Mouse (Mus musculus) thymus, adult 2 months (tissue): ENCODE data around the gene Il2rb. TPM values are rescaled to one million over a fixed set of nuclear protein-coding genes. Genes with fewer than 3 reads are reported as not detected.

Source experiments
- DNase-seq: peaks from one replicate; pipeline ENCODE4 v3.0.0; 2021
- H3K27ac ChIP-seq: fragments of 200-500 bp; 2 replicates; pipeline ENCODE4 v1.5.1; 2012; ENCODE audit warnings: low read length, control low read depth; ENCODE audit not compliant: control insufficient read depth, insufficient read depth
- H3K27me3 ChIP-seq: fragments of 200-500 bp; 2 replicates; pipeline ENCODE4 v1.6.1; 2012; ENCODE audit warnings: mild to moderate bottlenecking, low read length, moderate library complexity, mixed read lengths; ENCODE audit not compliant: control insufficient read depth, insufficient read depth
- H3K36me3 ChIP-seq: fragments of 200-500 bp; 2 replicates; pipeline ENCODE4 v1.6.1; 2012; ENCODE audit warnings: mild to moderate bottlenecking, low read length, moderate library complexity; ENCODE audit not compliant: control insufficient read depth, insufficient read depth
- H3K4me1 ChIP-seq: fragments of 200-500 bp; replicated peaks from 2 replicates; pipeline ENCODE4 v1.6.1; 2012; ENCODE audit warnings: low read length; ENCODE audit not compliant: control insufficient read depth, insufficient read depth
- H3K4me3 ChIP-seq: fragments of 200-500 bp; 2 replicates; pipeline ENCODE4 v1.5.1; 2012; ENCODE audit warnings: mild to moderate bottlenecking, low read length, control low read depth, moderate library complexity; ENCODE audit not compliant: control insufficient read depth, insufficient read depth
- CTCF ChIP-seq: fragments of 200-500 bp; IDR thresholded peaks from 2 replicates; pipeline ENCODE4 v1.5.1; 2012; ENCODE audit warnings: mild to moderate bottlenecking, control low read depth, low read length, moderate library complexity, borderline replicate concordance; ENCODE audit not compliant: control insufficient read depth, poor library complexity, insufficient read depth; ENCODE audit errors: extremely low read depth
- POLR2A ChIP-seq: fragments of 200-500 bp; IDR thresholded peaks from 2 replicates; pipeline ENCODE4 v1.6.1; 2012; ENCODE audit warnings: mild to moderate bottlenecking, low read length, control low read depth, moderate library complexity; ENCODE audit not compliant: control insufficient read depth, poor library complexity, insufficient read depth; ENCODE audit errors: extremely low read depth
- WGBS: fragments of 180-500 bp; shearing (Covaris S2); methylation state at CpG from one replicate; pipeline ENCODE4 v1.1.7; 2018; 5-methylcytosine and 5-hydroxymethylcytosine counted together
- polyA plus RNA-seq: library from polyadenylated mRNA; depleted of rRNA; stranded (reverse); fragments of >200 nt; gene quantifications from 2 replicates; pipeline ENCODE4 v1.2.3, GENCODE M21; 2012

Gene Il2rb
- polyA plus RNA-seq, 1 experiment: 53.7 TPM

GRCm38 (mm10) chr15:78486564-78486963 is 8.5 kb downstream of the Il2rb start:
- no peaks in the 10 kb centered on the region for H3K27me3 ChIP-seq
- H3K27ac ChIP-seq: no peak overlapping the region
- H3K4me1 ChIP-seq: no peaks in the 10 kb centered on the region
- no peaks in the 10 kb centered on the region for H3K36me3 ChIP-seq
- 95% methylated on average over 1 of the region's 1 CpGs for WGBS
- no peak for DNase-seq
- TF ChIP-seq POLR2A (no peak), CTCF (no peak)
- no peak overlapping the region for H3K4me3 ChIP-seq

DNA sequence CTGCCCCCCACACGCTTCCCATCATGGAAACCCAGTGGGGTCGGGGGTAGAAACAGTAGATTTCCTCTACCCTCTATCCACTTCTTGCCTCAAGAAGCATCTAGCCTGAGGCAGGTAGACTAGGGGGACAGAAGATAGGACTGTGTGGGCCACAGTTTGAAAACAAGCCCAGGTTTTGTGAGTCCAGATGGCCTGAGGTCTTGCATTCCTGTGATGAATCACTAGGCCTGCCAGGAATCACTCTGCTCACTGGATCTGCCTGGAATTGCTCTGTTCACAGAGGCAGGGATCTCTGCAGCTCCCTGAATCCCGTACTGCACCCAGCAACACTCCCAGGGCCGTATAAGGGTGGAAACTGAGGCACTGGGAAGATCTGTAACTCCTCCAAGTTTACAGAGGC is 11.8 kb downstream of the Il2rb start:
- Histone ChIP-seq H3K27me3 (no peaks in the 10 kb centered on the region), H3K4me3 (no peak overlapping the region), H3K36me3 (no peaks in the 10 kb centered on the region), H3K27ac (no peak overlapping the region), H3K4me1 (peaks cover 4% of the 10 kb centered on the region)
- no peak for TF ChIP-seq POLR2A
- no peak for DNase-seq
- 90% methylated on average over 4 of the region's 4 CpGs for WGBS

- TF ChIP-seq POLR2A: no peak
- TF ChIP-seq CTCF: no peak
- Histone ChIP-seq H3K4me3 (no peak overlapping the region), H3K36me3 (no peaks in the 10 kb centered on the region), H3K27ac (no peak overlapping the region), H3K4me1 (peaks cover 4% of the 10 kb centered on the region), H3K27me3 (no peaks in the 10 kb centered on the region)
- DNase-seq: no peak
- 87% methylated on average over 3 of the region's 3 CpGs for WGBS
Measured at GRCm38 (mm10) chr15:78482518-78482917, 12.6 kb downstream of the Il2rb start.

GRCm38 (mm10) chr15:78481448-78482000 is 13.5 kb downstream of the Il2rb start:
- Histone ChIP-seq H3K36me3 (no peaks in the 10 kb centered on the region), H3K27ac (no peak overlapping the region), H3K27me3 (no peaks in the 10 kb centered on the region), H3K4me1 (peaks cover 4% of the 10 kb centered on the region), H3K4me3 (no peak overlapping the region)
- 74% methylated on average over 9 of the region's 9 CpGs for WGBS
- TF ChIP-seq CTCF (no peak), POLR2A (no peak)
- DNase-seq: no peak

DNA sequence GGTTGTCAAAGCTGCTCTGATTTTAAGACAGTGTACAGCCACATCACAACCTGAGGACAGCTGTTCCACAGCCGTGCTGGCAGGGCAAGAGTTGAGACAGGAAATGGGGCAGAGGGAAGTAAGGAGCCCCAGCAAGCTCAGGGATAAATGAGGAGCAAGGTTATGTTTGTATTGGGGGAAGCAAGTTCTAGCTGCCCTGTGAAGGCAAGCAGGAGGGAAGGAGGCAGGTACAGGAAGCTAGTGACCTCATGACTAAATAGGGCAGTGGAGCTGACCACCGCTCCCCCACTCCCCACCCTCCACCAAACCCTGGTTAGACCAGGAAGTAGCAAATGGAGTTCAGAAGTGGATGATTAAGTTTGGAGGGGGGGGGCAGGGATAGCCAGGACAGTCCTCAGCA is 14.1 kb downstream of the Il2rb start:
- Histone ChIP-seq H3K27ac (no peak overlapping the region), H3K27me3 (no peaks in the 10 kb centered on the region), H3K36me3 (no peaks in the 10 kb centered on the region), H3K4me1 (peaks cover 4% of the 10 kb centered on the region), H3K4me3 (no peak overlapping the region)
- 45% methylated on average over 2 of the region's 2 CpGs for WGBS
- no peak for DNase-seq
- TF ChIP-seq CTCF (no peak), POLR2A (no peak)

- H3K36me3 ChIP-seq: no peaks in the 10 kb centered on the region
- H3K27ac ChIP-seq: no peak overlapping the region
- peaks cover 11% of the 10 kb centered on the region for H3K4me1 ChIP-seq
- no peak for TF ChIP-seq CTCF
- no peak for TF ChIP-seq POLR2A
- H3K27me3 ChIP-seq: no peaks in the 10 kb centered on the region
- 83% methylated on average over 7 of the region's 7 CpGs for WGBS
- no peak for DNase-seq
- no peak overlapping the region for H3K4me3 ChIP-seq
Measured at GRCm38 (mm10) chr15:78480111-78480510, 15.0 kb downstream of the Il2rb start.

- H3K27me3 ChIP-seq: no peaks in the 10 kb centered on the region
Measured at GRCm38 (mm10) chr15:78479470-78479869, 15.6 kb downstream of the Il2rb start.

More at GRCm38 (mm10) chr15:78479470-78479869, 15.6 kb downstream of the Il2rb start:
- H3K4me1 ChIP-seq: peaks cover 17% of the 10 kb centered on the region
- TF ChIP-seq POLR2A (no peak), CTCF (no peak)
- no peak overlapping the region for H3K4me3 ChIP-seq
- H3K36me3 ChIP-seq: no peaks in the 10 kb centered on the region
- no peak overlapping the region for H3K27ac ChIP-seq
- no peak for DNase-seq
- WGBS: 82% methylated on average over 5 of the region's 5 CpGs
